Mouse (Mus musculus) heart, postnatal 0 days (tissue): ENCODE data around the gene Gm21818. TPM values are rescaled to one million over a fixed set of nuclear protein-coding genes. Genes with fewer than 3 reads are reported as not detected.
"Not testable (repeated sequence)": the region's sequence is repeated elsewhere in the genome, so short reads cannot be mapped to it uniquely, and the experiment has no call there.

Source experiments
- ATAC-seq: fragments of 200-750 bp; cut with Nextera tagmentation; 2 replicates; pipeline ENCODE4 v1.8.0; 2017; ENCODE audit warnings: low read depth, moderate number of reproducible peaks, moderate library complexity; ENCODE audit not compliant: insufficient read depth
- DNase-seq: peaks from one replicate; pipeline ENCODE4 v3.0.0-alpha.2; 2016; ENCODE audit warnings: low spot score
- H3K27ac ChIP-seq: fragments of 300-500 bp; sonication (generic); 2 replicates; pipeline ENCODE4 v1.5.1; 2014; ENCODE audit warnings: low read depth, mild to moderate bottlenecking
- H3K27me3 ChIP-seq: fragments of 300-500 bp; sonication (generic); 2 replicates; pipeline ENCODE4 v1.6.1; 2014; ENCODE audit warnings: low read length, mixed read lengths; ENCODE audit not compliant: control insufficient read depth, insufficient read depth
- H3K36me3 ChIP-seq: fragments of 300-500 bp; sonication (generic); replicated peaks from 2 replicates; pipeline ENCODE4 v1.6.1; 2014; ENCODE audit warnings: low read length, mixed read lengths; ENCODE audit not compliant: control insufficient read depth, insufficient read depth
- H3K4me1 ChIP-seq: fragments of 300-500 bp; sonication (generic); 2 replicates; pipeline ENCODE4 v1.6.1; 2014; ENCODE audit warnings: antibody characterized with exemption; ENCODE audit not compliant: control insufficient read depth, insufficient read depth
- H3K4me2 ChIP-seq: fragments of 300-500 bp; sonication (generic); 2 replicates; pipeline ENCODE4 v1.6.1; 2014; ENCODE audit warnings: low read depth, mild to moderate bottlenecking, low read length, moderate library complexity
- H3K4me3 ChIP-seq: fragments of 300-500 bp; sonication (generic); 2 replicates; pipeline ENCODE4 v1.5.1; 2014; ENCODE audit warnings: low read depth, low read length
- H3K9ac ChIP-seq: fragments of 300-500 bp; sonication (generic); replicated peaks from 2 replicates; pipeline ENCODE4 v1.6.1; 2014; ENCODE audit warnings: low read depth, low read length, mixed read lengths
- H3K9me3 ChIP-seq: fragments of 300-500 bp; sonication (generic); replicated peaks from 2 replicates; pipeline ENCODE4 v1.6.1; 2016; ENCODE audit warnings: low read length; ENCODE audit not compliant: control insufficient read depth
- WGBS: fragments of 180-500 bp; shearing (Covaris S2); extraction: QIAGEN DNeasy Blood & Tissue Kit; methylation state at CpG from one replicate; pipeline ENCODE4 v1.1.7; 2014; 5-methylcytosine and 5-hydroxymethylcytosine counted together
- polyA plus RNA-seq: library from polyadenylated mRNA; unstranded; fragments of >200 nt; fragmentation: Nextera tagmentation; extraction: Ambion mirVana; gene quantifications from 2 replicates; pipeline ENCODE4 v1.2.1, GENCODE M21; 2015
- total RNA-seq: library from RNA; depleted of rRNA; stranded (reverse); fragments of >200 nt; gene quantifications from 2 replicates; pipeline ENCODE4 v1.2.3, GENCODE M21; 2014; ENCODE audit warnings: low replicate concordance; rRNA removed

The Gm21818 gene
- total RNA-seq = not detected in 2 replicates
- not detected in 2 replicates for polyA plus RNA-seq

- not testable (repeated sequence) for H3K4me3 ChIP-seq, H3K27me3 ChIP-seq, H3K4me1 ChIP-seq, H3K27ac ChIP-seq, H3K4me2 ChIP-seq, H3K9me3 ChIP-seq, H3K9ac ChIP-seq, ATAC-seq, H3K36me3 ChIP-seq, DNase-seq
- 72% methylated on average over 4 of the region's 4 CpGs for WGBS
These were observed at the start of gene Gm21818 for GRCm38 (mm10) chr13:120172133-120172532. TSS of gene Gm21818 (plus strand) at chr13:120172433.

GRCm38 (mm10) chr13:120139946-120140345, 32.3 kb upstream of the Gm21818 start, which contains the start of gene Gm20767:
TSS of gene Gm20767 (plus strand) at chr13:120140246.
- not testable (repeated sequence) for H3K4me2 ChIP-seq, H3K4me1 ChIP-seq, ATAC-seq, H3K4me3 ChIP-seq, H3K9ac ChIP-seq, DNase-seq, H3K36me3 ChIP-seq, H3K27ac ChIP-seq, H3K9me3 ChIP-seq, H3K27me3 ChIP-seq
- WGBS = 90% methylated on average over 1 of the region's 5 CpGs

GRCm38 (mm10) chr13:120142348-120142747, 29.9 kb upstream of the Gm21818 start:
- not testable (repeated sequence) for H3K27ac ChIP-seq, H3K4me1 ChIP-seq, H3K9ac ChIP-seq, DNase-seq, ATAC-seq, H3K36me3 ChIP-seq, H3K27me3 ChIP-seq, H3K4me3 ChIP-seq, H3K4me2 ChIP-seq, H3K9me3 ChIP-seq
- 65% methylated on average over 2 of the region's 3 CpGs for WGBS

GRCm38 (mm10) chr13:120149660-120150407, 22.4 kb upstream of the Gm21818 start:
- H3K9ac ChIP-seq, H3K4me1 ChIP-seq, ATAC-seq, H3K4me3 ChIP-seq, DNase-seq, H3K27me3 ChIP-seq, H3K27ac ChIP-seq, H3K4me2 ChIP-seq, H3K9me3 ChIP-seq, H3K36me3 ChIP-seq: not testable (repeated sequence)
- WGBS = 56% methylated on average over 3 of the region's 4 CpGs

- not testable (repeated sequence) for H3K27me3 ChIP-seq, ATAC-seq, H3K4me1 ChIP-seq, H3K4me2 ChIP-seq, DNase-seq, H3K9me3 ChIP-seq, H3K36me3 ChIP-seq, H3K4me3 ChIP-seq, H3K27ac ChIP-seq, H3K9ac ChIP-seq
- WGBS = 53% methylated on average over 3 of the region's 3 CpGs
These were observed 21.6 kb upstream of the Gm21818 start for GRCm38 (mm10) chr13:120150589-120150988.

- not testable (repeated sequence) for H3K9ac ChIP-seq, DNase-seq, H3K9me3 ChIP-seq, H3K4me2 ChIP-seq, H3K36me3 ChIP-seq, H3K4me1 ChIP-seq, H3K27ac ChIP-seq, H3K27me3 ChIP-seq, ATAC-seq, H3K4me3 ChIP-seq
- WGBS = 46% methylated on average over 5 of the region's 5 CpGs
These were observed 3.9 kb upstream of the Gm21818 start for GRCm38 (mm10) chr13:120168301-120168700.

- H3K4me1 ChIP-seq, H3K27ac ChIP-seq, H3K4me2 ChIP-seq, DNase-seq, H3K4me3 ChIP-seq, H3K9me3 ChIP-seq, H3K9ac ChIP-seq, H3K36me3 ChIP-seq, ATAC-seq, H3K27me3 ChIP-seq: not testable (repeated sequence)
- 59% methylated on average over 6 of the region's 8 CpGs for WGBS
These were observed 24.1 kb downstream of the Gm21818 start for GRCm38 (mm10) chr13:120196189-120196821.

GRCm38 (mm10) chr13:120215847-120216246, 43.6 kb downstream of the Gm21818 start, which contains the start of gene Gm21762:
TSS of gene Gm21762 (minus strand) at chr13:120215947.
- ATAC-seq, H3K9ac ChIP-seq, H3K27me3 ChIP-seq, DNase-seq, H3K27ac ChIP-seq, H3K9me3 ChIP-seq, H3K4me1 ChIP-seq, H3K36me3 ChIP-seq, H3K4me3 ChIP-seq, H3K4me2 ChIP-seq: not testable (repeated sequence)
- WGBS = no CpG with 5 or more reads among the region's 2 CpGs
